Mouse (Mus musculus) cerebellum, postnatal 14 days (tissue): ENCODE results near the gene Col23a1.
A peak's percentile ranks its signal among the peaks of the same experiment; 100 is the strongest.

Experiments used
- DNase-seq, 2 experiments: peaks; one replicate each; pipeline ENCODE4 v3.0.0; 2021; ENCODE audit warnings: mixed read lengths in 2 of 2

Col23a1 gene

DNA sequence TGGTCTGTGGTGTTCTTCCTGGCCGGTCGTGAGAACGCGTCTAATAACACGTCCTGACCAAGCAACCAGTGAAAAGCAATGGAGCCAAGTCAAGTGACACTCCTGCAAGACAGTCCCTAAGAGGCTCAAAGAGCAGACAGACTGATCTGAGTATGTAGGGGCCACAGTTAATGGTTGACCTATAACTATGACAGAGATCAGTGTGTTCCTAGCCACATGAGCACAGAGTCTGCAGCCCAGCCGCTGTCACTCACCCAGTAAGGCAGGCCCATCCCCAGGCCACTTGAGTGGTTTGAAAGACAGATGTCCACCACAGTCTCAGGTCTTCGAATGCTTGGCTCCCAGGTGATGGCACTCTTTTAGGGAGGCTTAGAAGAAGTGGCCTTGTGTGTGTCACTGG lies 152.3 kb downstream of the Col23a1 start:
- no peak for DNase-seq

DNA sequence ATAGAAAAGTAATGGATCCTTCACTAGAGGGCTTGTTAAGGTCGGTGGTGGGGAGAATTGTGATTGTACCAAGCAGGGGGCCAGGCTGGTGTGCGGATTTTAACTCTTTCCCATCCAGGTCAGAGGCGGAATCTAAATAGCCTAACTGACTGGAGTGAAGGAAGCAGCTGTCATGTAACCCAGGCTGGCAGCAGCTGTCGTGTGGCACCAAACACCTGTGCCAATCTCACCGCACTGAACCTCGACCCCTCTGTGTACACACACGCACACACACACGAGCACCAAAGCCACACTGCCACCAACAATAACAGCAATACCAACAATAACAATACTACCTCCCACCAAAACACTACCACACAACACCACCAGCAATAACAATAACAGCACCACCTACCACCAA lies 152.9 kb downstream of the Col23a1 start:
- no peak for DNase-seq

DNA sequence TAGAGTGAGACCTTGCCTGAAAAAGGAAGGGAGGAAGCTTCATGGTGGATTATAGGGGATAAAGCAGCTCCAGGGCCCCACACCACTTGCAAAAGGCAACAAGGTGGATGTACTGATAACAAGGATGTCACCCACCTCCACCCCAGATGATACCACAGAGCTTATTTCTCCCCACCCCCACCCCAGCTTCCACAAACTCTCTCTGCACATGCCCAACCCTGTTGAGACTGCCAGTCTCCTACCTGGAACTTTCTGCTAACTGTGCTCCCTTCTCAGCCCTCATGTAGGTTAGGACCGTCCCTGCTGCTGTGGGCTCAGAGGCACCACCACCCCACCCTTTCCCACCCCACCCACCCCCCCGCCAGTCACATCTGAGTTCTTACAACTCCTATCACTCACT lies 154.1 kb downstream of the Col23a1 start:
- no peak for DNase-seq

DNA sequence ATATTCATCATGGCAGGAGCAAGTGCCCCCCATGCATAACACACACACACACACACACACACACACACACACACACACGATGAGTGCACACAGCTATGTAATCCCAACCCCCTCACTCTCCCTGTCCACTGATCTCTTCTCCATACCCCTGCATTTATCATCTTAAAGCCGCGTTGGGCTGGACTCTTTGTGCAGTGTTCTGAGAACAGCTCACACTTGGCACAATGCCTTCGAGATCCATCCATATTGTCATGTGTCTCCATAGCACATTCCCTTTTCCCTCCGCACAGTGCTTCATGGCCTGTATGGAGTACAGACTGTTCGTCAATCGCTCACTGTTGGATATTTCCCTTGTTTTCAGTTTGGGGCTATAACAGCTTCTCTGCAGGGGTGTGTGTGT lies 154.9 kb downstream of the Col23a1 start:
- no peak for DNase-seq

DNA sequence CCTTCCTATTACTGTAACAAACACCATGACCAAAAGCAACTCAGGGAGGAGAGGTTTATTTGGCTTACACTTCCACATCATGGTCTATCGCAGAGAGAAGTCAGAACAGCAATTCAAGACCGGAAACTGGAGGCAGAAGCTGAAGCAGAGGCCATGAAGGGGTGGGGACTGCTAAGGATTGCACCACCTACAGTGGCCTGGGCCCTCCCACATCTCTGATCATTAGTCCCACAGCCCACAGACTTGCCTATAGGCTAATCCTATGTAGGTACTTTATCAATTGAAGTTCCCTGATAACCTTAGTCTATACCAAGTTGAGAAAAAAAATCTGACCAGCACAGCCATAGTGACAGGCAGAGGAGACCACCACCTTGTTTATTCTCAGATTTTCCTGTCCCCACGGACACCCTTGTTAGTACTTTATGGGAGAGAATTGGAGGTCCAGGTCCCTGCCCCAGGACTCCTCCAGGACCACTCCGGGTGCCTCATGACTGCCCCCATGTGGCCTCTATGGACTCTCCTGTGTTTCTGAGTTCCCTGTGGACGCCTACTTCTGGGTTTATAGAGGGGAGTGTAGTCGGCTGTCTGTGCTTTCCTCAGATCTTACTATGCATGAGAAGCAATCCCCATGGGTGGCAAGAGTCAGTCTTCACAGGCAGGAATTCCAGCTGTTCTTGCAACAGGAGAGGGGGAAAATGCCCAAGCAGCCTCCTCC lies 157.1 kb downstream of the Col23a1 start:
- peak; percentile 60 to 71 for DNase-seq

DNA sequence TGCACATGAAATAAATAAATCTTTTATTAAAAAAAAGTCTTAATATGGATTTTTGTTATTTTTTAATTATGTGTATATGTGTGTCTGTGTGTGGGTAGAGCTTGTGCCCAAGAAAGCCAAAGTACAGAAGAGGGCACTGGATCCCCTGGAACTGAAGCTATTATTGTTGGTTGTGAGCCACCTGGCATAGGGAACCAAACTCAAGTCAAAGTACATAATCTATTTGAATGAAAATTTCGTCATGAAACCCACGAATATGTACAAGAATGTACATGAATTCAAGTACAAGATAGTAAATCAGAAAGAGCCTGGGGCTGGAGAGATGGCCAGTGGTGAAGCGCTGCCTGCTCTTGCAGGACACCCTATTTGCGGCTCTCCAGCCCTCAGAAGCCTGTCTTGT lies 158.5 kb downstream of the Col23a1 start:
- DNase-seq: no peak

DNA sequence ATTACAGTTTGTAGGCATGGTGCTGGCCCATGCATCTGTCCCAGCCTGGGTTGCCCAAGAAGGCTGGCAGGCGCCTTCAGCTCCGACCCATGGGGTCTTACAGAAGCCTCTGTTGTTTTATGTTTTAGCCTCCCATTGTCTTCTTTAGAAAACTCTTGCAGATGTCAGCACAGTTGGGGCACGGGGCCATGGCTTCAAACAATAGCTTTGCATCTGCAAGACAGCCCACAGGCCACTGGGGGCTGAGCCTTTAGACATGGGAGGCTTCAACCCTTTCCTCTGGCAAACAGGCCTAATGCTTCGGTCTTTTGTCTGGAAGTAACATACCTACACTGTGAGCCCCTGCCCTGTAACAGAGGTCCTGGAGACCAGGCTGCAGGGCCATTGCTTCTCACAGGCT lies 159.0 kb downstream of the Col23a1 start:
- DNase-seq: no peak

DNA sequence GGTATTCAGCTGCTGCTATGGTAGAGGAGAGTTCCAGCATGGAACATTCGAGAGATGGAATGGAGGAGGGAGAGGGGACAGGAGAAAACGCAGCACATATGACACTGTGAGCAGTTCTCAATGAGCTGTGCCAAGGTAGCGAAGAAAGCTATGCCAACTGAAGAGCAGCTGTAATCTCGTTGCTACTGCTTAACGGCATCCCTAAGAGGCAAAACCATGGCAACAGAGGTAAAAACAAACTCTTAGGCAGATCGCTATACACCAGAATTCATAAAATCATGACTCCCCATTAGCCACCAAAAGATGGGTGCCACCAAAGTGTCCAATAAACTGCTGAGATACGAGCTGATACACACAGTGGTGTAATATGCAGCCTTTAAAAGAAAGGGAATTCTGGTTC lies 160.2 kb downstream of the Col23a1 start:
- DNase-seq: peak in 1 of 2 experiments; percentile 27

DNA sequence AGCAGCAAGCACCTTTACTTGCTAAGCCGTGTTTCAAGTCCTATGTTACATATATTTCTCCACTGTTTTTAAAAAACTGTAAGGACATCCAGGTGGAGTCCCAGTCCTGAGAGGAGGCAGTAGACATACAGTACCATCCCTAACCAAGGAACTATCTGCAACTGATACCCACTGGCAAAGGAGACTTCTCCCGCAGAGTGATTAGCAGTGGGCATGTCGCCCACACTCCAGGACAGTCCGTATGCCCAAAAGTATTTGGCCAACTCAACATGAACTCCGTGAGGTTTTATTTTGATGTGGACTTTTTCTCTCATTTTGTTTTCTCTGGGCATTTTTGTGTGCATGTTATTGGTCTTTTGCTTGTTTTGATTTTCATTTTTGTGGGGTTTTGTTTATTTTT lies 161.6 kb downstream of the Col23a1 start:
- DNase-seq: peak; percentile 73 to 87

DNA sequence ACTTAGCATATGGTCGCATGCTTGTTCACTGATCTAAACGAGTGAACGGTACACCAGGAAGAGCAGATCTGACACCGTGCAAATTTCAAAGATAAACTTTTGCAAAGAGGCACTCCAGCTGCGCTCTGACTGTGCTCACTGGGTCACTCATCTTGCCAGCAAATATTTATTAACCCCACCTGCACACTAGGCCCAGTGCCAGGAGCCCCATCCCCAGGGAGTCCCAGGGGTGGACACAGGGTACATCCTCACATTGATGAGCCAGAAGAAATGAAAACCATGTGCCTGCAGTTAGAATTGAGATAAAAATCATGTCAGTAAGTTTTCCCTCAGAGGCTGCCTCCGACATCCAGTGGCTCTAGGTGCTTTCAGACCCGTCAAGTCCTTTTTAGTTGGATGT lies 162.2 kb downstream of the Col23a1 start:
- peak in 1 of 2 experiments; percentile 47 for DNase-seq

DNA sequence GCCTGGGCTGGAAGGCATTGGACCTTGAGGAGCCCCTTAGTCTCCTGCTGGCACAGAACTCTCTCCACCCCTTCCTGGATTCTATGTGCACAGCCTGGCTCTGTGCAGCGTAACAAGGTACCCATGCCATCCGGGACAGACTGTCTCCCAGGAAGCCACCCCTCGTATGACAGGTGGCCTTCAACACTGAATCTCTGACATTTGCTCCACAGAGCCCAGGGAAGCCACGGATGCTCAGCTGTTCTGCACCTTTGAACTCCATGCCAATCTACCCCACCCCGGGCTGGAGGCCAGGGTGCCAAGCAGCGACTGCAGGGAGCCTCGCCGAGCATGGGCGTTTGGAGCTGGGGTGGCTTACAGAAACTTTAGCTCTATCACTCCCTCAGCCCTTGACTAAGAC lies 164.0 kb downstream of the Col23a1 start:
- DNase-seq: no peak

DNA sequence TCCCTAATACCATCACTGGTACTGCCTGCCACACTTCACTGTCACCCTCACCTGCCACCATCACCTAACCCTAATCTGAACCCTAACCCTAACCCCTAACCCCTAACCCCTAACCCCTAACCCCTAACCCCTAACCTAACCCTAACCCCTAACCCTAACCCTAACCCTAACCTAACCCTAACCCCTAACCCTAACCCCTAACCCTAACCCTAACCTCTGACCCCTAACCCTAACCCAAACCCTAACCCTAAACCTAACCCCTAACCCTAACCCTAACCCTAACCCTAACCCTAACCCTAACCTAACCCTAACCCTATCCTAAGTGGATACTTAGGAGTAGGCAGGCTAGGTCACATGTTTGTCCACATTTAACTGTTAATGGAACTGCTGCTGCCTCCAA lies 165.8 kb downstream of the Col23a1 start:
- no peak for DNase-seq

DNA sequence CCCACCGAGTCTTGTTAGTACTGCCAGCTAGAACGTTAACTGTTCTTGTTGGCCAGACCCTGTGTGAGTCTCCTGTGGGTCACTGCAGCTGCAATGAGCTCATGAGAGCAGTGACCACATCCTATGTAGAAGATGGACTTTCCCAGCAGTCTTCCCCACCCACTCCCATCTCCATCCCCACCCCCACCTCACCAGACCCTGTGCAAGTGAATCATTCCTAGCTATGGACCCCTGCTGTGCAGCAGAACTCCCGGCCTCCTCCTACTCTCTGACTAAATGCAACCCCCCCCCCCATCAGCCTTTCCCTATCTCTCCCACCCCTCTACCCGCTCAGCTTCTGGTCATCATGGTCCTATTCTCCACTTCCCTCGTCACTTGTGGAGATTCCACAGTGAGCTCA lies 167.9 kb downstream of the Col23a1 start:
- DNase-seq: no peak

DNA sequence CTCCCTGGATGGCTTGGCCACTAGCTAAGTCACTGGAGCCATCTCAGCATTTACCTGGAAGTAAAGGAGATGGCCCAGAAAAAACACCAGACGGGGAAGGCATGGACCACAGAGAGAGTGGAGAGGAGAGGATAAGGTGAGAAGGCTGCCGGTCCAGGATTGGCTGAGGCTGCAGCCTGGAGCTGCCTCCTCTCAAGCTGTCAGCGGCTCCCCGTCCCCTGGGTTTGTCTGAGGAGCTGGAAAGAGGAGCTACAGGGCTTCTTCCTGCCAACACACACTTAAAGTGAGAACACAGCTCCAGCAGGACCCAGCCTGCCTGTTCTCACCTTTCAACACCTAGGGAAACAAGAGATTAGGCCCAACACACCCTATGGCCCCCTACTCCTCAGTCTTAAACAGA lies 168.9 kb downstream of the Col23a1 start:
- DNase-seq: peak; percentile 50 to 61

DNA sequence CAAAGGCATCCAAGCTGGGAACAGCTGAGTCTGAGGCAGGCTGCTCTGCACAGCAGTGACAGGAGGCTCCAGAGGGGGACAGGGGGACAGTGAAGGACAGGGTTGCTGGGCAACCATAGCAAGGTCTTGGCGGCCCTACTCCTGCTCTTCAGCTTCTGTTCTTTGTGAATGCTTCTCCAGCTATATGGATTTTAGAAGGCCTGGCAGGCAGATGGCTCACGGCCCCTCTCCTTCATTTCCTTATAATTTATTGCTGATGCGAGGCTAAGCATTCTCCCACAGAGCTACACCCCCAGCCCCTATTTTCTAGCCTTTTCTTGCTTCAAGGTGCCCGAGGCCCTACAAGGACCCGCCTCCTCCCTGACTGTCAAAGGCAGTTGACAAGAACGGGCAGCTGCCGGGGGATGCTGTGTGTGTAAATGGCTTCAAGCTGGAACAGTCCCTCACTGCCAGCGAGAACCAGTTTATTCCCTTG lies 169.9 kb downstream of the Col23a1 start:
- peak; percentile 33 to 41 for DNase-seq

DNA sequence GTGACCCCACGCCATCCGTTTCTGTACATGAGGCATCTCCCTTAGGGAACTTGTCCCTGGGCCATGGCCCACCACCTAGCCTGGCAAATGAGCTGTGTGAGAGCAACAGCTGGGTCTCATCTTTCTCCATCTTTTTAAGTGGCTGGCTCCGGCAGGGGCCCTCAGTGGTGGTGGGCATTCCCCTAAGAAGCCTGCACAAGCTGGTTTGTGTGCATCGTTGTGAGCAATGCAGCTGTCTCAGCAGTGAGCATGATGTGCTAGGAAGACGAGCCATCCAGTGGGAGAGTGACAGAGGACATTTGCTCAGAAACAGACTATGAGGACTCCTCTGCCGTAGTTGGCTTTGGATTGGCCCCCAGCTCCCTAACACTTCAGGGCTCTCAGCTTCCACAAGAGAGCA lies 179.0 kb downstream of the Col23a1 start:
- DNase-seq: no peak

DNA sequence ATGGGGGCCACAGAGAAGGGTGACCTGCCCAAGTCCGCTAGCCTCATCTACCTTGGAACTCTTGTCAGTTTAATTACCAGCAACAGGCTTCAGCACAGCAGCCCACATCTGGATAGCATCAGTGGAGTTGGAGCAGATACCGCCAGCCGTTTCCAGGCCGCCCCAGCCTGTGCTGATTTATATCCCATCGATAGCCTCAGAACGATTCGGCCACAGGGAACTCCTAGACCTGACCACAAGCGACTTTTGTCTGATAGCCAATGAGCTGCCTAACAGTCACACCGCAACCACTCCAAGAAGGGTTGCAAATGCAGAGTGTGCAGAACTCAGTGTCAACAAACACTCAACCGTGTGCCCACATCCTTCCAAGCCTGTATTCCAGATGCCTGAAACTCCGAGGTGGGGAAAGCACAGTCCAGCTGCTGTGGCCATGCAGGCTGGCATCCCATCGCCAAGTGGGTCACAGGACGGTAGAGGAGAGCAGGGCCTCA lies 179.7 kb downstream of the Col23a1 start:
- DNase-seq: no peak

DNA sequence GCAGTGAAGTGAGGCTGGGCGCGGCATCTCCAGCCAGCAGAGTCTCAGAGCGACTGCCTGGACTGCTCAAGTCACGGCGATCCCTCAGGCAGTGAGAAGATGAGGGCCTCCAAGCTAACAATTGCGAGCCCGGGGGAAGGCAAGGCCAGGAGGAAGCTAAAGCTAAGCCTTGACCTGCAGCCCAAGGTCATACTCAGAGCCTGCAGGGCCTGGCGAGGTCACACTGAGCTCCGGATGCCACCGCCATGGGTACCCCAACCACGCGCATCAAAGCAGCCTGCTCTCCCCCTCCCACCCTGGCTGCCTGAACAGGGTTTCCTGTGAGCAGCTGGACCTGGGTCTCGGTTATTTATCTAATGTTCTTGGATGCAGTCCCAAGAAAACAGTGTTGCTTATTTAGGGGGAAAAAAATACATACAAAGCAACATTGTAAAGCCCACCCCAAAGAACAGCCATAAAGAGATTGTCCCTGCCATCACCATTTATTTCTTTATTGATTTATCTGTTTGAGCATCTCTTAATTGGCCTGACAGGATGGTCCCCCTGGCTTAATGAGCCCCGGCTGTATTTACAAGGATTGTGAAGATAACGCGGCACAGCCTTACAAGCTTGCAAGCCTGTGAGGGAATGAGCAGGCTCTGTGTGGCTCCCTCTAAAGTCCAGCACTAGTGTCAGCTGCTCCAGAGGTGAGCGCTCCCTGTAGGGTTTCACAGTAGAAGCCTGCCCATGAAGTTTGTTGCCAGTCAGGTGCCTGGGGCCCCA lies 180.8 kb downstream of the Col23a1 start:
- DNase-seq: no peak

DNA sequence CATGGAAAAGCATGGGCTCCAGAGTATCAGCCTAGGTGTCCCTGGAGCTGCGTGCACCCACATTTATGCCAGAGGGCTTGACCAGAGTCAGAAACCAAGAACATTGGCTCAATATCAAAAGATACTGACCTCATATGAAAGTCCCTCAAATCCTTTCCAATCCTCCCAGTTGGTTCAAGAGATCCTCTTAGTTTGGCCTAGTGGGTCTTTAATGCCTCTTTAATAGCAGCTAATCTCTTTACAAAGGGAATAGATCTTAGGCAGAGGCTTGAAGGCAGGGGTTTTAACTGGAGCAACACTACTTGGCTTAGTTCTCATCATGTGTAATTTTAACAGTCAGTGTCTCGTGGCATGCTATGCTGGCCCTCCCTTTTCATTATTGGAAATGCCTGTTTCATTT lies 184.0 kb downstream of the Col23a1 start:
- DNase-seq: no peak

DNA sequence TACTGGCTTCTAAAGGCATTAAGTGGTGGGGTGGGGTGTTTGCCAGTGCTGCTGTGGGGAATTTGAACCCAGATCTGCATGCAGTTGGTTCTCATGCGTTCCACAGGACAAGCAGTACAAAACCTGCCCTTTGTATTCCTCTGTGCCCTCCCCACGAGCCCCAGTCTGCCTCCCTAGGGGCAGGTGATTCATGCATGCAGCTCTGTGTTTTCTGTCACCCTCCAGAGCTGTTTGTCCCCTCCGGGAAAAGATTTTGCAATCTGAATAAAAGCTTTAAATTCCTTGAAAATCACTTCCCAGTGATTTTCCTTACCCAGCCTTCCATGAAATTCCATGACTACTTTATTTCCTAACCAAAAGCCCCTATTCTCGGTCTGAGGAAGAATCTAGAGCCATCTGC lies 186.8 kb downstream of the Col23a1 start:
- no peak for DNase-seq

DNA sequence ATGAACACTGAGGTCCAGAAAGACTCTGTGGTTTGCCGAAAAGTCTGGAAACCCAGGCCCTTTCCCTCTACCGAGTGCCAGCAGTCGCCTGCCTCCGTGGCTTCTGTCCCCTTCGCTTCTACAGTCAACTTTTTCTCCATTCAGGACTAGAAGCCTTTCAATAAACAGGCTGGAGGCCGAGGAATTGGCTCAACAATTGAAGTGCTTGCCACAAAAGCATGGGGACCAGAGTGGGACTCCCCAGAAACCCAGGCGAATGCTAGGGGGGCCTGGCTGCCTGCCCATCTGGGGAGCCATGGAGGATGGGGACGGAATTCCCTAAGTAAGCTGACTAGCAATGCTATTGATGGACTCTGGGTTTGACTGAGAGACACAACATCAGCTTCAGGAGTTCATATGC lies 187.9 kb downstream of the Col23a1 start:
- peak; percentile 19 to 24 for DNase-seq

DNA sequence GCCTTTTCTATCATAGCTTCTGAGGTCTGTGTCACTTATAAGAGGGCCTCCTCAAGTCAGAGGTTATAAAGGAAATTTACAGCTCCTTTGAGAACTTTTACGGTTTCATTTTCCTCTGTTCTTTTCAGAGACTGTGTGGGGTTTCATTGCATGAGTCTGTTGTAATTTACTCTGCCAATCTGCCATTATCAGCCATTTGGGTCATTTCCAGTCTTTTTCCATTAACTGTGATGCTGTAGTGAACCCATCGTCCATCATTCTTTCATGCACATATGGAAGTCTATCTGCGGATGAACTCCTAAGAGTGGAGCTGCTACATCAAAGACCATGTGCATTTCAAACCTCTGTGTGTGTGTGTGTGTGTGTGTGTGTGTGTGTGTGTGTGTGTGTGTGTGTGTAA lies 192.5 kb downstream of the Col23a1 start:
- DNase-seq: no peak

DNA sequence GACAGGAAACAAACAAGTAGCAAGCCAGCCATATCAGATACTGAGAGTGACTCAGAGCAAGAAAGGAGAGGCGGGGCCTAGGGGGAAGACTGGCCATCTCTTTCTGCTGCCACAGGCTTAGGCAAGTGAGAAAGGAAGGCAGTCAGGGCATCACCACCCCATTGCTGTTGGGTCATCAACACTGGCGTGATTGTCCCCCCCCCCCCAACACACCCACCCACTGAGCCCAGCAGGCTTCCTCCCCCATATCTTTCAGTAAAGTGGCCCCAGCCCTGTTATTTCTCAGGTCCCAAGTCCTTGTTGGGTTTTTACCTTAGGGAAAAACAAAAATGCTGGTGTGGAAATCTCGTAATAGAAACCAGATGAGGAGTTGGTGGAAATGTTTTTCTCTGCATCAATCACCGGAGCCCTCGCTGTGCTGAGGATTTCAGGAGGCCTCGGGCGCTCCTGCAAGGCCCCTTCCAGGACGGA lies 195.4 kb downstream of the Col23a1 start:
- no peak for DNase-seq
